Mouse (Mus musculus) stomach, adult 2 months (tissue): ENCODE data around the gene Shd. TPM values are rescaled to one million over a fixed set of nuclear protein-coding genes. Genes with fewer than 3 reads are reported as not detected.

Experiments
- polyA plus RNA-seq: library from polyadenylated mRNA; depleted of rRNA; stranded (reverse); fragments of >200 nt; gene quantifications from 2 replicates; pipeline ENCODE4 v1.2.3, GENCODE M21; 2012; rRNA removed

The Shd gene
- polyA plus RNA-seq, result 1.0 and 2.0 TPM in 2 replicates

DNA sequence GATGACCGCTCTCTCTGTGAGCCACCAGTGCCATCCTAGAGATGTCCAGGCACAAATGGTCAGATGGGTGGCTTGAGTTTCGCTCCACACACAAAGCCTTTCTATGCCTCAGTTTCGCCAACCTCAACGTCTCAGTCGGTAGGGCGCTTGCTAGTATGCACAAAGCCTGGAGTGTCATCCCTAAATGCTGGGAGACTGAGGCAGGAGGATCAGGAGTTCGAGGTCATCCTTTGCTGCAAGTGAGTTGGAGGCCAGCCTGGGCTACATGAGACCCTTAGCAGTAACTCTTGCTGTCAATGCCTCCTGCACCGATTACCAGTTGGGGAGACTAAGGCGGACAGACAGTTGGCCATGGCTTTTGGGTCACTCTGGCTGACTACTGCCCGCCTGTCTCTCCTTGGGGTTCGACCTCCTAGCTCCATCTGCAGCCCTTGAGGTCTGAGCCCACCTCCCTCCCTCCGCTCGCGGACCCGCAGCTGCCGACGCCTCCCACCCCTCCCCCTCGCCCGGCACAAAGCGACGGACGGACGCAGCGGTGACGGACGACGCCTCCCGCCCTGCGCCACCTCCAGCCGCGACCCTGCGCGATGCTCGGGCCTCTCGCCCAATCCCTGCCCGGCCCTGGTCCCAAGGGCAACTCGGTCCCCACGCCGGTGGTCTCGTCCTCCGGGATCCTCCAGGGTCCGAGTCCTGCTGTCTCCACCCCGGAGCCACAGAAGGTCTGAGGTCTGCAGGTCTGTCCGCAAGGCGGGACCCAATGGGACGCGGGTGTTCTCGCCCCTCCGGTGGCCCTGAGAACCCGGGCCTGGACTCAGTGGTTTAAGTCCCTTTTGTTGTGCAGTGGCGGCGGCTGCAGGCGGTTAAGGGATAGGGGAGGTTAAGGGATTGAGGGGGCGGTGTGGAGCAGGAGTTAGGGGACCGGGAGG lies at the start of gene Shd:
TSS of gene Shd (plus strand) at position 502 of the 926 bp plus-strand sequence.

DNA sequence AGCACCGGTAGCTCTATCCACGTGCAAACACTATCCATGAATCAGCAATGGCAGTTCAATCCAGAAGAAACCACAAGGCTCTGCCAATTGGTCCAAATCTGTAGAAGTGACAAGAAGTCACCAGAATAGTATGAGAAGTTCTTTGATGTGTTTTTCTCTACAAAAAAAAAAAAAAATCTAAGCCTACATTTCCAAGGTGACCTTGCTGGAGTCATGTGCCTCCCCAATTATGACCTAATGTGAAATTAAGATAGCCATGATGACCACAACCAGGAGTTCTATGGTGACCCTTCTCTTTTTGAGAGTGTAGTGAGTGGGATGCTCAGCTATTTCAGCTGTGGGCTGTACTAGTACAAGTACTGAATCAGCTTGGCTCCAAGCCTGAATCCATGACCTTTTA lies 20.9 kb upstream of the Shd start, which contains the start of gene Zfp119b:
TSS of gene Zfp119b (minus strand) at position 101 of the 400 bp plus-strand sequence.

DNA sequence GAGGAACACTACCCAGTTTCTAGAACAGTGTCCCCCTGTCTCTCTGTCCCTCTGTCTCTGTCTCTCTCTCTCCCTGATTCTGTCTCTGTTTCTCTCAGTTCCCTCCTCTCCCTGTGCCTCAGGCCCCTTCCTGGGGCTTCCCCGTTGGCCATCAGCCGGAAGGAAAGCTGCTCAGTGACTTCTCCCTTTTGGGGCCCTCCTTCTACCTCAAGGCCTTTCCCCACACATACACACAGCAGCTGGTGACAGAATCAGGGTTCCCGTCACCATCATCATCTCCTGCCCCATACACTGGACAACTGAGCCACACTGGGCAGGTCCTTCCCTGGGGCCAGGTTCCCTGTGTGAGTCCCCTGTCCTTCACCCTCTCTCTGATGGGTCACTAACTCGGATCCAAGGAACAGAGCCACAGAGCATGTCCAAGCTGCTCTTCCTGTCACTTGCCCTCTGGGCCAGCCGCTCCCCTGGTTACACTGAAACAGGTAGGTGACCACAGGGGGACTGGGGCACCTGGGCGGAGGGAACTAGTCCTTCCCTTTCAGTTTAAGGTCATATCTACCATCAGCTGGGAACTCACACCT lies 17.7 kb upstream of the Shd start, which contains the start of gene Ebi3:
TSS of gene Ebi3 (plus strand) at position 194 of the 581 bp plus-strand sequence.

DNA sequence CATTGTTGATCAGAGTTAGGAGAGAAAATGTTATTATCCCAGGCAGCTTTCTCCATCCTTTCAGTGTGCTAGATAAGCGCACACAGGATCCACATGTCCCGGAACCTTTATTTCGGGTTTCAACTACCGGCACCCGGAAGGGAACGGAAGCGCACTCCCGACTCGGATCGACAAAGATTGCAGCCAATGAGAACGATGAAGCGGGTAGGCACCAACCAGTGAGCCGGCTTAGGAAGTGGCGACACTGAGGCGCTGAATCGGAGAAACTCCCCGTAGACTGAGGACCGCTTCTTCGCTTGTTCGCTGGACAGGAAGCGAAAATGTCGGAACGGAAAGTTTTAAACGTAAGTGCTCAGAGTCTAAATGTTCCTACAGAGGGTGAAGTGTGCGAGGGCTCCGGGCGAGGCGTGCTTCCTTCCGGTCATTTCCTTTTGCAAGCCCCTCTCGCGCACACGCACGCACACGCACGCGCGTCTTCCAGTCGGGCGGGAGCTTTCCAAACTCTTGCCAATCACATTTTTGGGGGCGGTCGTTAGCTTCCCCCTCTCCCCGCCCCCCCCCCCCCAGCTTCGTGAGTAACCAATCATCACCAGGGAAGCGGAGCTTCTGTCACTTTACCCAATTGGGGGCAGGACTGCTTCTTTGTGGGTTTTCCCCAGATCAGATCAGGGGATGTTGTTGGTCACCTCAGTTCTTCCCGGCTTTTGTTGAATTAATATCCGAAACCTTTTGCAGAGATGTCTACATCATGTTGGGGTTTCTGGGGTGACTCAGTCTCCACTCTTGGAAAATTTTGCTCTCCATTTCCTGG lies 11.1 kb upstream of the Shd start, which contains the start of gene Yju2:
TSS of gene Yju2 (plus strand) at position 182 of the 811 bp plus-strand sequence.

DNA sequence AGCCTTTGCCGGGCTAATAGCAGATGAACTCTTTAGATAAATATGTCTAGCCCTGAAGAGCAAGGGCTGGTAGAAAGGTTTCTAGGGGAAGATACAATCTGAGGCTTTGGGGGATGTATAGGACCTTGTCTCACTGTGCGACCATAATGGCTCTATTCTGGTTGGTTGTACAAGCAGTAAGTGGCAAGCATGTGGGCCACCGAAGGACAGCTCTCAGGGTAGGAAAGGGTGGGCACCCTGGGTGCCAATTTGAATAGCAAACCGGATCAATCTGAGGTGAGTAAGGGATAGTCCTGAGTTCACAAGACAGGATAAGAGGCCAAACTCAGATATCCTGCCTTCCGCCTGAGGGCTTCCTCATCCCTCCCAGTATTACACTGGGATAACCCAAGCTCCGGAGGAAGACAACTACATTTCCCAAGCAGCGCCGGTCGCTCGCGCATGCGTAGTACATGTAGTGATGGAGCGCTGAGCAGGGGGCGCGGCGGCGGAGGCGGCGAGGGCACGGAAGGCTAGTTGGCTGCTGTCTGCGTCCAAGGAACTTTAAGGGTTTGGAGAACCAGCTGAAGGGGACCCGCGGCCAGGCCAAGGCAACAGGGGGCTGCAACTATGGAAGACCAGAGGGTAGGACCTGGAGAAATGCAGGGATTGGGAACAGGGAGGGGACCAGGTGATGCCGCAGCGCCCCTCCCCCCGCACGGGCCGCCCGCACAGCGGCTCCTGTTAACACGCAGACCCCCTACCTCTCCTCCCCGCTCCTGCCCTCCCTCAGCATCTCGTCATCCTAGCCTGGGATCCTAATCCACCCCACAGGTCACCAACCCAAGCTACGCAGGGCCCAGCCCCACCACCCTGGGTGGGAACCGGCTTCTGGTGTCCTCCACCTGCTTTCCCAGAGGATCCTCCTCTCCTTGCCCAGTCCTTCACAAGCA lies 16.0 kb downstream of the Shd start, which contains the start of gene Fsd1:
TSS of gene Fsd1 (plus strand) at position 480 of the 932 bp plus-strand sequence.

DNA sequence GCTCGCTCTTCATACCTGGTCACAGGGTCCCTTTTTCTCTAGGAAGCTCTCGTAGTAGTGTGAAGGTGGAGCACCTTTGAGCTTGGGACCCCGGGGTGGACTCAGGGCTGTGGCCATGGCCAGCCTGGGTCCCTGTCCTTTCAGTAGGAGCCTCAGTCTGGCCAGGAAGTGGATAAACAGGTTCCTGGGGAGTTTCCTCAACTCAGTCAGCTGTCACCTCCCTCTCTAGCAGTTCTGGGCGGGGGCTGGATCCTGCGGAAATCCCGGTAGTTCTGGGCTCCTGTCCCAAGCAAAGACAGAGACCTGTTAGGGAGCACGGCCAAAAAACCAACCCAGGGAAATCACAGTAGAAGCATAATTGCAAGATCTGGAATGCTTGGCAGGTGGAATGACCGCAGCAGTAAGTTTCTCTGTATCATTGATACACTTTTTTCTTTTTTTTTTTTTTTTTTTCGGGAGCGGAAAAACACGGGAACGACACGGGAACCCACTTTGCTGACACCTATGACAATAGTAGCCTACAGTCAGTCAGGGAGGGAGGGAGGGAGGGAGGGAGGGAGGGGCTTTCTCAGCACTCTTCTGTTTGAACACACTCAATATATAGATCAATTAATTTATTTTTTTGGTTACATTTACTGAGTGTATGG lies 35.3 kb downstream of the Shd start, which contains the start of the genes Stap2 and Mpnd:
TSS of gene Stap2 (minus strand) at position 170 of the 647 bp plus-strand sequence.
TSS of gene Mpnd (plus strand) at position 297 of the 647 bp plus-strand sequence.

Other genes starting within 250 kb of the Shd start
- gene Adgre4, start 220.5 kb upstream of the Shd start, polyA plus RNA-seq, result 0.14 and 0.15 TPM in 2 replicates
- not detected in 2 replicates for gene Zfp119a, start 91.5 kb upstream of the Shd start, polyA plus RNA-seq
- gene Zfp959, start 78.4 kb upstream of the Shd start, polyA plus RNA-seq, result 0.03 and 0.10 TPM in 2 replicates
- gene Zfp119b, start 21.0 kb upstream of the Shd start, polyA plus RNA-seq, result not detected in 2 replicates
- 1.7 and 3.1 TPM in 2 replicates for gene Ebi3, start 17.8 kb upstream of the Shd start, polyA plus RNA-seq
- 2.5 and 2.8 TPM in 2 replicates for gene Yju2, start 11.4 kb upstream of the Shd start, polyA plus RNA-seq
- gene Fsd1, start 16.0 kb downstream of the Shd start, polyA plus RNA-seq, result 0.23 and 0.35 TPM in 2 replicates
- gene Stap2, start 35.1 kb downstream of the Shd start, polyA plus RNA-seq, result 35.8 and 36.1 TPM in 2 replicates
- gene Mpnd, start 35.2 kb downstream of the Shd start, polyA plus RNA-seq, result 68.7 and 91.5 TPM in 2 replicates
- 56.0 and 61.6 TPM in 2 replicates for gene Sh3gl1, start 66.2 kb downstream of the Shd start, polyA plus RNA-seq
- 1.4 and 2.1 TPM in 2 replicates for gene Chaf1a, start 70.0 kb downstream of the Shd start, polyA plus RNA-seq
- 25.8 and 28.1 TPM in 2 replicates for gene Ubxn6, start 104.6 kb downstream of the Shd start, polyA plus RNA-seq
- gene Hdgfl2, start 109.2 kb downstream of the Shd start, polyA plus RNA-seq, result 22.5 and 23.4 TPM in 2 replicates
- gene Plin4, start 139.3 kb downstream of the Shd start, polyA plus RNA-seq, result 10.9 and 12.4 TPM in 2 replicates
- gene Plin5, start 147.1 kb downstream of the Shd start, polyA plus RNA-seq, result 0.91 and 1.1 TPM in 2 replicates
- gene Lrg1, start 151.5 kb downstream of the Shd start, polyA plus RNA-seq, result 20.4 and 44.5 TPM in 2 replicates
- gene Sema6b, start 169.9 kb downstream of the Shd start, polyA plus RNA-seq, result 4.3 and 10.0 TPM in 2 replicates
- 1.9 and 2.3 TPM in 2 replicates for gene Tnfaip8l1, start 192.0 kb downstream of the Shd start, polyA plus RNA-seq
- gene Mydgf, start 213.5 kb downstream of the Shd start, polyA plus RNA-seq, result 58.8 and 74.9 TPM in 2 replicates
- gene Dpp9, start 248.4 kb downstream of the Shd start, polyA plus RNA-seq, result 23.2 and 24.5 TPM in 2 replicates